Mouse (Mus musculus): ENCODE data around the gene Slc35f1. TPM values are rescaled to one million over a fixed set of nuclear protein-coding genes. Genes with fewer than 3 reads are reported as not detected.

The Slc35f1 gene
- polyA plus RNA-seq, 1 experiment from 2014 or later: 44.5 TPM

DNA sequence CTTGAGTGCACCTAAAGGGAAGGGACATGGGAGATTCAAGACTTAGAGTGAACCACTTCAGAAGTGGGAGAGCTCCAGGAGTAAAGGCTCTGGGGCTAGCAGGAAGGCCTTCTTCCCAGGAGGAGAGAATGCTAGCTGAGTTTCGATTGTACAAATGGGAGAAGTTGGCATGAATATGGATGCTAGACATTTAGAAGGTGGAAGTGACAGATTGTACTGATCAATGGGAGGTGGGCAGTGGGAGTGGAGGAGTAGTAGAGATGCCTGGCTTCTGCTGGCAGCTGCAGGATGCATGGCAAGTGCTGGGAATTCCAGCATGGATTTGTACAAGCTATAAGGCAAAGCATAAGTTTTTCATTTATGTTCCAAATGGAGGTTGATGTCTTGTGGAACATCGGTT is 370.4 kb downstream of the Slc35f1 start:
- H3K27ac ChIP-seq (replicated peaks): no peak overlapping the region
- H3K27me3 ChIP-seq: no peaks in the 10 kb centered on the region
- no peaks in the 10 kb centered on the region for H3K4me1 ChIP-seq (replicated peaks)
- 0 out of 2 replicates have a peak, but pooled peaks cover 4% of the 10 kb centered on the region for H3K9me3 ChIP-seq
- H3K36me3 ChIP-seq: no peaks in the 10 kb centered on the region
- H3K4me3 ChIP-seq: no peak overlapping the region
- H3K4me2 ChIP-seq: no peak overlapping the region
- H3K9ac ChIP-seq: no peak overlapping the region
- WGBS: 89% methylated on average over 2 of the region's 2 CpGs
- ATAC-seq (ENCODE audit: low FRiP score, low read depth): no peak

DNA sequence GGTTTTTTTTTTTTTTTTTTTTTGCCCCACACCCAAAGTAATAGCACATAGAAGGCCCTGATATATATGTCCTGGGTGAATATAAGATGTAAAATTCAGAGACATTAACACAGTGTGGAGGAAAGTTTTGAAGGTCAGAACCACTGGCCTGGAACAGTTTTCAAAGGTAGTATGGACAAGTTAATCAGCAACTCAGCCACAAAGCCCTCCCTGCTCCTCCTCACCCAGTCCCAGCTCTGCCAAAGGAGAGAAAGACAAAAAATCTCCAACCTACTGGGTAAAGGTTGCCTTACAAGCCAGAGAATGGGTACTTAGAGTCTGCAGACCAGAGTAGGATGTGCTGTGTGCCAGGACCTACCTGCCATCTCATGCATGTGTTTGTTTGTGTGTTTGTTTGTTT is 372.4 kb downstream of the Slc35f1 start:
- Histone ChIP-seq H3K9me3 (no peaks in the 10 kb centered on the region), H3K4me2 (no peak overlapping the region), H3K4me1 (replicated peaks) (no peaks in the 10 kb centered on the region), H3K27me3 (no peaks in the 10 kb centered on the region), H3K4me3 (no peak overlapping the region), H3K27ac (replicated peaks) (no peak overlapping the region), H3K36me3 (no peaks in the 10 kb centered on the region), H3K9ac (no peak overlapping the region)
- no peak for ATAC-seq (ENCODE audit: low FRiP score, low read depth)

DNA sequence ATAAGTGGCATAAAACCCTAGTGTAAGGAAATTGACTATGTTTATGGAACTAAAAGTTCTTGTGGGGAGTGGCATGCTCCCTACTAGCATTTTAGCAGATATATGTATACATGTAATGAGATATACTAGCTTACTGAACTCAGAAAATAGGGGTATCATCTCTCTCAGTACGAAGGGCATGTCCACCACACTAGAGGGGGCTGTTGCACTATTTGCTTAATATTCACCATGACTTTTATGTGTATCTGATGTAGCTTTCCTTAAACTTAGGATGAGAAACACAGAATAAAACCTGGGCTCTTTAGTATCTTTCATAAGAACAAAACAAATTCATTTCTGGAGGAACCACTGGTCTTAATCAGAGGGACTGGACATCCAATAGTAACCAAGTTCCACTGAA is 397.5 kb downstream of the Slc35f1 start:
- no peaks in the 10 kb centered on the region for H3K27me3 ChIP-seq
- no peak overlapping the region for H3K4me2 ChIP-seq
- no peaks in the 10 kb centered on the region for H3K4me1 ChIP-seq (replicated peaks)
- no peak overlapping the region for H3K9ac ChIP-seq
- no peak overlapping the region for H3K4me3 ChIP-seq
- 84% methylated on average over 1 of the region's 1 CpGs for WGBS
- ATAC-seq (ENCODE audit: low FRiP score, low read depth): no peak
- H3K9me3 ChIP-seq: no peaks in the 10 kb centered on the region
- no peak overlapping the region for H3K27ac ChIP-seq (replicated peaks)
- H3K36me3 ChIP-seq: 0 out of 2 replicates have a peak, but pooled peaks cover 4% of the 10 kb centered on the region

DNA sequence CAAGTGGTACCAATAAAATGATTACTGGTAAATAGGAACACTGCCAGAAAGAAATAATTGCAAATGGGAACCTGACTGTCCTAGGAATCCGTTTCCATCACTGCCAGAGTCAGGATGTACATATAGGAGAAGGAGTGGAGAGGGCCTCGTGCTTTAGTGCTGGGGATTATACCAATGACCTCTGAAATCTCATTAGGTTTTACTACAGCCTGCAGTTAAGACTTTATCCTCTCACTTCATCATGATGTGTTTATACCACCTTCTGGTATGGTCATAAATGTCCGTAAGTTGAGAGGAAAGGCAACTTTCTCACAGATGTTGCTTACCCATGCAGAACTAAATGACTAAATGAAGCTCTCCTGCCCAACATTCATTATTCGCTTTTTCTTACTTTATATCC is 401.2 kb downstream of the Slc35f1 start:
- Histone ChIP-seq H3K27ac (replicated peaks) (no peak overlapping the region), H3K4me1 (replicated peaks) (no peaks in the 10 kb centered on the region), H3K36me3 (0 out of 2 replicates have a peak, but pooled peaks cover 4% of the 10 kb centered on the region), H3K9me3 (no peaks in the 10 kb centered on the region), H3K4me2 (no peak overlapping the region), H3K9ac (no peak overlapping the region), H3K27me3 (no peaks in the 10 kb centered on the region), H3K4me3 (no peak overlapping the region)
- ATAC-seq (ENCODE audit: low FRiP score, low read depth): no peak
- 75% methylated on average over 4 of the region's 4 CpGs for WGBS

DNA sequence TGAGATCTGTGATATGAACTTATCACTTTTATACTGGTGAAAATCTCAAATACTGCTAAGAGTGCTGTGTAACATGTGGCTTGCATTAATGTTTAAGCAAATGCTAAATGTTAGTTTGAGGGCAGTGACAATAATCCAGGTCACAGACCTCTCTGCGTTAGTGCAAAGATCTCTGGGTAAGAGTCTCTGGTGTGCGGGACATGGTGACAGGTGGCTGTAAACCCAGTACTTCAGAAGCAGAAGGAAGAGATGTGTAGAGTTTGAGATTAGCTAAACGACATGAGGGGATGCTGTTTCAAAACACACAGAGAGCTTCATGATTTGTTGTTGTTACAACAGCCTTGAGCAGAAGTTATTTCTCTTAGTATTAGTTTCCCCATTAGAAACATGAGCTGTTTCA is 406.1 kb downstream of the Slc35f1 start:
- H3K36me3 ChIP-seq: no peaks in the 10 kb centered on the region
- no peaks in the 10 kb centered on the region for H3K4me1 ChIP-seq (replicated peaks)
- no peak overlapping the region for H3K4me3 ChIP-seq
- no peak for ATAC-seq (ENCODE audit: low FRiP score, low read depth)
- WGBS: 85% methylated on average over 3 of the region's 3 CpGs
- H3K9ac ChIP-seq: no peak overlapping the region
- no peaks in the 10 kb centered on the region for H3K9me3 ChIP-seq
- H3K27ac ChIP-seq (replicated peaks): no peak overlapping the region
- no peaks in the 10 kb centered on the region for H3K27me3 ChIP-seq
- no peak overlapping the region for H3K4me2 ChIP-seq

DNA sequence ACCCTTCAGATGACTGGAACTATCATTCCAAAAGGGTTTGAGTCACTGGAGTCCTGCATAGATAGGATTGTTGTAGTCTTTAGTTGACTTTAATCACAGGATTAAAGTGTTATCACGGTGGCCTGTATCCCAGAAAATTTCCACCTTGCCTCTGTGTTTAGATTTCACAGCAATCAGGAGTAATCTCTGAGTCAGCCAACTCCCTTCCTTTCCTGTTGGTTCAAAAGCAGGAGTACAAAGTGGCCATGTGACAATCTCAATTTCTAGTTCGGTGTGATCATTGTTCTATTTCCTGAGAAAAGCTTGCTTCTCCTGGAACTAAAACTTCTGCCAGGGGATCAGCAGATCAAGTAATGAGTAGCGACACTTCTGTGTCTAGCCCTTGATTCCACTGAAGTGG is 410.5 kb downstream of the Slc35f1 start:
- 89% methylated on average over 3 of the region's 3 CpGs for WGBS
- Histone ChIP-seq H3K9me3 (no peaks in the 10 kb centered on the region), H3K36me3 (no peaks in the 10 kb centered on the region), H3K4me1 (replicated peaks) (no peaks in the 10 kb centered on the region), H3K4me2 (no peak overlapping the region), H3K9ac (no peak overlapping the region), H3K4me3 (no peak overlapping the region), H3K27me3 (no peaks in the 10 kb centered on the region), H3K27ac (replicated peaks) (no peak overlapping the region)
- no peak for ATAC-seq (ENCODE audit: low FRiP score, low read depth)

DNA sequence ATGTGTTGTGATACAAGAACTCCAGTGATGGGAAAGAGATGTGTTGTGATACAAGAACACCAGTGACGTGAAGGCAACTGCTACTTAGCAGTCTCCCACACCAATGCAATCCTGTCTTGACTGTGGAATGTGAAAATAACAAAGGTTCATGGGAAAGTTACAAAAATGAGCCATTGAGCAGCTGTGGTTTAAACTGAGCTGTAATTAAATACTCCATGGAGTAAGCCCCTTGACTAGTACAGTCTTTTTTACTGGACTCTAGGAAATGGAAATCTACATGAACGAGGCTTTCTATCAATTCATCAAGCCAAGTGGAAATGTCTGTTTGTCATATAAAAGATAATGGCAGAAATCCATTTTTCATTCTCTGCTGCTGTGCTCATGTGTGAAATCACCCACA is 411.1 kb downstream of the Slc35f1 start:
- WGBS: 77% methylated on average over 2 of the region's 2 CpGs
- Histone ChIP-seq H3K4me2 (no peak overlapping the region), H3K27ac (replicated peaks) (no peak overlapping the region), H3K27me3 (no peaks in the 10 kb centered on the region), H3K36me3 (no peaks in the 10 kb centered on the region), H3K9ac (no peak overlapping the region), H3K4me1 (replicated peaks) (no peaks in the 10 kb centered on the region), H3K9me3 (no peaks in the 10 kb centered on the region), H3K4me3 (no peak overlapping the region)
- no peak for ATAC-seq (ENCODE audit: low FRiP score, low read depth)

DNA sequence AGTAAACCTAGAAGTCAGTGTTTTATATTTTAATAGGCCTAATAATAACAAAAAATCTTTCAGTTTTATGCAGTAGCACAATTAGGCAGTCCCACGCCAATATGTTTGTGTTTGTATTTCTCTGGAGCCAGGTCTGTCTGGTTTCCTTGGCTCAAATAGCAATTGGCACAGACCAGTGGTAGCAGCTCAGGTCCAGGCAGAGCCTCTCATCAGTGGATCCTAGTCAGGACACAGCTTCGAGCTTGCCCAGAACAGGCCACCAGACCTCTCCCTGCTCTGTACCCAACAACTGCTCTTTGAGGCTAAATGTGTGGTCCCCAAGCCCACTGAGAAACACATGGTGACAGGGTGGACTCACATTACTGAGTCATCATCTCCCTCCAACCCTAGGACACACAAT is 412.1 kb downstream of the Slc35f1 start:
- no peaks in the 10 kb centered on the region for H3K4me1 ChIP-seq (replicated peaks)
- no peak for ATAC-seq (ENCODE audit: low FRiP score, low read depth)
- no peak overlapping the region for H3K27ac ChIP-seq (replicated peaks)
- no peak overlapping the region for H3K9ac ChIP-seq
- H3K36me3 ChIP-seq: no peaks in the 10 kb centered on the region
- no peak overlapping the region for H3K4me2 ChIP-seq
- no peak overlapping the region for H3K4me3 ChIP-seq
- H3K27me3 ChIP-seq: no peaks in the 10 kb centered on the region
- WGBS: 90% methylated on average over 2 of the region's 2 CpGs
- no peaks in the 10 kb centered on the region for H3K9me3 ChIP-seq

DNA sequence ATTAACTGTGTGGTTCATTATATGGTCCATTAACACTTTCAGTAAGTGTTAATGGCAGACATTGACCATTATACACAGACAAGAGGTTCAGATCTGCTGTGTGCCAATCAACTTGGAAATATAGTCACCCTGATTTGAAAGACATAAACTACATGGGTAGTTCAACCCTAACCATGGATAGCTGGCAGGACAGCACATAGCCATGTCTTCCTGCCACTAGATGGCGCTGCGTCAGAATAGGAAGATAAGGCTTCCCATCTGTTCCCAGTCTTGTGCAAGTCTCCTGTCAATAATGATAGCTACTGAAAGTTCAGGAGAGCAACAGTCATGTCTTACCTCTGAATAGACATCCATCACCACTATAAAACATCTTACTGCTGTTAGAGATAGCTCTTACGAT is 424.7 kb downstream of the Slc35f1 start:
- Histone ChIP-seq H3K4me2 (no peak overlapping the region), H3K9me3 (no peaks in the 10 kb centered on the region), H3K36me3 (no peaks in the 10 kb centered on the region), H3K9ac (no peak overlapping the region), H3K27me3 (no peaks in the 10 kb centered on the region), H3K27ac (replicated peaks) (no peak overlapping the region), H3K4me1 (replicated peaks) (no peaks in the 10 kb centered on the region; the same call in 1 of the 2 replicates), H3K4me3 (no peak overlapping the region)
- ATAC-seq (ENCODE audit: low FRiP score, low read depth): peak; percentile 51; the same call in 1 of the 2 replicates
- WGBS: 21% methylated on average over 3 of the region's 3 CpGs

DNA sequence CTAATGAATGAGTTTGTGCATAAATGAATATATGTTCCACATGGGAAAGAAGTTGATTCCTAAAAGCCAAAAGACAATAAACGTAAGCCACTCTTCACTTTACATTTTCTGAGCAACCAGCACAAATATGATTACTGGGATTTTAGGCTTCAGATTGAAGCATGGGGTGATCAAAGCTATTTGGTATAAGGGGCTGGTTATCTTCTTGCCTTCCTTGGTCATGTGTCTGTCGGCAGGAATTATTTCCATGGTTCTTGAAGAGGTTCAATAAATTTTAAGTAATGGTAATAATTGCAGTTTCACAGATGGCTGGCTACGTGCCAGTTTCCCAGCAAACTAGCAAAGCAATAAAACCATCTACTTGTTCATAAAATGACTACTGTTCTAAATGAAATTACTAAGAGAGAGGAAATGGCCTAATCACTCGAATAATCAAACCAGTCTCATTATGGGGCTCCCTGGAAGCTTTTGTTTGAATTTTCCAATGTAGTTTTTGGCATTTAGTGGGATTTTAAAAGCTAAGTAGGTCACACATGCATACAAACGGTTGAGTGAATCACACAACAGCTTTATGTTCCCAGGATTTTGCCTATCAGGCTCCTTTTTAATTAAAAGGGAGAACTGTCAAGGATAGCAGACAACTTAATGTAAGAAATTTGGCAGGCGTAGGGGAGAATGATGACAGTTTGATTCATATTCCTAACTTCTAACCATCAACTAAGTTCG is 425.5 kb downstream of the Slc35f1 start:
- H3K4me3 ChIP-seq: no peak overlapping the region
- no peaks in the 10 kb centered on the region for H3K9me3 ChIP-seq
- no peaks in the 10 kb centered on the region; the same call in 1 of the 2 replicates for H3K4me1 ChIP-seq (replicated peaks)
- H3K36me3 ChIP-seq: no peaks in the 10 kb centered on the region
- H3K9ac ChIP-seq: no peak overlapping the region
- 0 out of 2 replicates have a peak overlapping the region, but pooled peaks have one; percentile 17 for H3K27ac ChIP-seq (replicated peaks)
- 58% methylated on average over 7 of the region's 7 CpGs for WGBS
- ATAC-seq (ENCODE audit: low FRiP score, low read depth): no peak
- H3K27me3 ChIP-seq: no peaks in the 10 kb centered on the region
- H3K4me2 ChIP-seq: no peak overlapping the region

DNA sequence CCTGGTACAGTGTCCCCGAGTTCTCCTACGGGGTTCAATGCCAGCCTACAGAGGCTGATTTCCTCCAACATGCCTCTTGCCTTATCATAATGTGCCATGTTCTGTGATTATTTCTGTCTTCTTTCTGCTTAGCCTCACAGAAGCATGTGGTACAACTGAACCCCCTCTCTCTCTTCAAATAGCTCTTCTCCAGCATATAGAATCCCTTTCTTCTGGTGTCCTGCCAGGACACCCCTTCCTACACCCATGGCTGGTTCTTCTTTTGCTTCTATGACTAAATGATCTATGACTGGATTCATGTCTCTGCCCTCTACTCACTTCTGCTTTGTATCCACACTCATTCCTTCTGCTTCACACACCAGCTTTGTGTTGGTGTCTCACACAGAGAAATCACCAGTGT is 430.3 kb downstream of the Slc35f1 start:
- Histone ChIP-seq H3K4me3 (no peak overlapping the region), H3K9ac (no peak overlapping the region), H3K4me2 (no peak overlapping the region), H3K27me3 (no peaks in the 10 kb centered on the region), H3K4me1 (replicated peaks) (no peaks in the 10 kb centered on the region; the same call in 1 of the 2 replicates), H3K36me3 (no peaks in the 10 kb centered on the region), H3K27ac (replicated peaks) (no peak overlapping the region), H3K9me3 (no peaks in the 10 kb centered on the region)
- no peak for ATAC-seq (ENCODE audit: low FRiP score, low read depth)
- 93% methylated on average over 2 of the region's 2 CpGs for WGBS

DNA sequence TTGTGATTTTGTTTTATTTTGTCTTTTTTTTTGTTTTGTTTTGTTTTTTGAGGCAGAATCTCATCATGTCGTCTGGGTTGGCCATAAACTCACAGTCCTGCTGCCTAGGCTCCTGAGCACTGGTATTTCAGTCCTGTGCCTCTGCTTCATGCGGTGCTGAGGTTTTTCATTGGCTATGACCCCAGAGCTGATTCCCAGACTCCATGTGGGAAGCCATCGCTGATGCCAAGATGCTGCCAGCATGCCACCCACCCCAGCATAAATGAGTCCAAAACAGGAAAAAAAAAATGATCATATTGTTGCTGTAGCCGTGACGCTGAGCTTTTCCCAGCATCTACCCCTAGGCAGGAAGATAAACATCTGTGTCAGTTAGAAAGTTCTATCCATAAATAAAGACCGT is 434.0 kb downstream of the Slc35f1 start:
- 0 out of 2 replicates have a peak, but pooled peaks have one; percentile 42 for ATAC-seq (ENCODE audit: low FRiP score, low read depth)
- WGBS: 59% methylated on average over 6 of the region's 6 CpGs
- no peak overlapping the region for H3K4me3 ChIP-seq
- no peak overlapping the region for H3K27ac ChIP-seq (replicated peaks)
- no peaks in the 10 kb centered on the region for H3K36me3 ChIP-seq
- H3K4me1 ChIP-seq (replicated peaks): no peaks in the 10 kb centered on the region
- H3K4me2 ChIP-seq: no peak overlapping the region
- no peaks in the 10 kb centered on the region for H3K27me3 ChIP-seq
- no peaks in the 10 kb centered on the region for H3K9me3 ChIP-seq
- H3K9ac ChIP-seq: no peak overlapping the region

DNA sequence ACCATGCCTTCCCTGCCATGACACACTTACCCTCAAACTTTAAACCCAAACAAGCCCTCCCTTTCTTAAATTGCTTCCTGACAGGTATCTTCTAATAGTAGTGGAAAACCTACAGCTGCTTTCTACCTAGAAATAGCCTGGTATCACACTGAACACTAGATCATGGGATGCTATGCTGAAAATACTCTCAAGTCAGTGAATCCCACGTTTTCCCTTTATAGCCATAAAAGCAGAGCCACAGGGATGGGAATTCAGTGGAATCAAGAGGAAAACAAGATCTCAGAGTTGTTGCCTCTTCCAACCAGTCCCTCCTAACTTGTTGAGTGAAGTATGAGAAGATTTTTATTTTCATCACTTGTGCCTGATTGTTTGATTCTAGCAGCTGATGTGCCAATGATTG is 442.4 kb downstream of the Slc35f1 start:
- Histone ChIP-seq H3K4me2 (no peak overlapping the region), H3K27me3 (no peaks in the 10 kb centered on the region), H3K9ac (no peak overlapping the region), H3K27ac (replicated peaks) (no peak overlapping the region), H3K9me3 (no peaks in the 10 kb centered on the region), H3K36me3 (no peaks in the 10 kb centered on the region), H3K4me1 (replicated peaks) (no peaks in the 10 kb centered on the region), H3K4me3 (no peak overlapping the region)
- ATAC-seq (ENCODE audit: low FRiP score, low read depth): no peak
- 79% methylated on average over 1 of the region's 1 CpGs for WGBS
